Mouse (Mus musculus): Measurements from ENCODE around the gene Cpvl.

Gene Cpvl

DNA sequence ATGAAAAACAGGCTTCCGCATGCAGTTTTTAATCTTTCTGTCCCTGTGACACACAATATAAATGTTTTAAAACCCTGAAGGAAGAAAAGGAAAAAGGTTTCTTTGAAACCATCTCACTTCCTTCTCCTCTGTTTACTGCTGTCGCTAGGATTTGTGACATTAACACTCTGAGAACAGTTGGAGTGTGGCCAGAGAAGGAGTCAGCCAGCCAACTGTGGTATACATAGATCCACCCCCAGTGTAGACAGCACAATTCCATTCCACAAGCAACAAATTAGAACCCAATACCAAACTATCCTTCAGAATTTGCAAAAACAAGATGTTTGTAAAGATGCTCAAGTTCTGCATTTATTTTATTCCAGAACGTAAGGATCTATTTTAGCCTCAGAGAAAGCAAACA lies 6.7 kb downstream of the Cpvl start:
- DNase-seq: no peak

- DNase-seq: no peak
These were observed 9.4 kb downstream of the Cpvl start for GRCm38 (mm10) chr6:53969081-53969480.

- no peak for DNase-seq
These were observed 9.9 kb downstream of the Cpvl start for GRCm38 (mm10) chr6:53968550-53968949.

GRCm38 (mm10) chr6:53966595-53966994 lies 11.9 kb downstream of the Cpvl start:
- DNase-seq: no peak

DNA sequence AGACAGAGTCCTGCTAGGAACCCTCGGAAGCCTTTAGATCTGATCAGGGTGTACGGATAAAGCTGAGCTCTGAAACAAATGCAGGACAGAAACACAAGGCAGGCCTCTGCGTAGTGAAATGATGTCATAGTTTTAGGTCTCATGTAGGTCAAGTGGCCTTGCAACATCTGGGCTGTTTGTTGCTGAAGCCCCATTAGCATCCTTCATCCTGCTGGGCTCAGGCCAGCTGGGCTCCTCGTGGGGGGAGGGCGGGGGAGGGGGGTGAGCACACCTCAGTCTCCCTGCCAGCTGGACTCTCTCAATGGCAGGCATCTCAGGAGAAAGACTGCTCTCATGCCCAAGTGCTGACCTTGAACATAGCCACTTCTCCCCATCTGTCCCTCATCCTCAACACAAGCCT lies 12.6 kb downstream of the Cpvl start:
- DNase-seq: no peak

GRCm38 (mm10) chr6:53963906-53964496 lies 14.5 kb downstream of the Cpvl start:
- no peak for DNase-seq

- DNase-seq: no peak
These were observed 16.5 kb downstream of the Cpvl start for GRCm38 (mm10) chr6:53962006-53962405.

DNA sequence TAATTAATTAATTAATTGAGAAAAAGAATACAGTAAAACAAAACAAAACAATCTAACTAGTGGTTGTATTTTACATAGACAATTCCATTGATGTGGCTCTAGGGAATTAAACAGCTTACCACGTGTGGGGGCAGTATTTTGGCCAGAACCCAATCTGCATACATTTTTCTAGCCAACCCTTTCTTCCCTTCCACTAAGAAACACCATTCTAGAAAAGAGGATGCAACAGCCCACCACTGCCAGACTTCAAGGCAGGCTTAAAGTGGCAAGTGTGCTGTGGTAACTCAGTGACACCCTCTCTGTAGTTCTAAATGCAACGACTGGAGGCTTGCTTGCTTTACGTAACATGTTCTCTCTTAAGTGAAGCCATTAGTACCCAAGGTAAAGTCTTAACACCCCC lies 18.6 kb downstream of the Cpvl start:
- no peak for DNase-seq

- DNase-seq: peak; percentile 51
These were observed 20.1 kb downstream of the Cpvl start for GRCm38 (mm10) chr6:53958321-53958720.

DNA sequence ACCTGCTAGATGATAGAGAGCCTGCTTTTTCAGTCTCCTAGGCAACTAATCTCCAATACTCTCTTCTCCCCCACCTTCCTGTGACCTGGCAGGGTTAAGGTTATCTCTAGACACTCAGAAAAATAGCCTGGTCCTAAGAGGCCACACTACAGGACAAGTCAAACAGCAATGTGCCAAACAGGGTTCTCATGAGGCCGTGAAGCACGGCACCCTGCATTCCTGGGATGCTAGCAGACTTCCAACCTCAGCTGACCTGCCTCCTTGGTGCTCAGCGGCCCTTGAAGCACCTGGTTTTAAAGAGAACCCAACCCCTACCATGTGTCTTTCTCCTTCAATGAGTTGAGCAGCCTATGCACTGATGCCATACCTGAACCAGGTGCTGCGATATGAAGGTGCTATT lies 22.0 kb downstream of the Cpvl start:
- no peak for DNase-seq

DNA sequence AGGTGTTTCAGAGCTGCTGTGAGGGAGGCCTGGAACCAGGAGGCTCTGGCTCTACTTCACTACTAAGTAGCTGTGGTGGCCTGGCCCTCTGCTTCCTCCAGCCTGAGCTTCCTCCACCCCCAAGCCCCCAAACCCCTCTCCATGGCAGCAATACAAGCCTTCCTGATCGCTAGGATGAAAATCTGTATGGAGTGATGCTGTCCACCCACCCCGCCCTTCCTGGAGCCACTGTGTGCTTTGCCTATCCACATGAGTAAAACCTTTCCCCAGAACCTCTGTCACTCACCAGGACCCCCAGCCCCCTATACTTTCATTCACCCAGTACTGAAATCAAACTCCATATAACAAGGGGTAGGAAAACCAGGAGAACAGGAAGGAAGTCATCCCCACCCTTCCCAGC lies 22.6 kb downstream of the Cpvl start:
- no peak for DNase-seq

DNA sequence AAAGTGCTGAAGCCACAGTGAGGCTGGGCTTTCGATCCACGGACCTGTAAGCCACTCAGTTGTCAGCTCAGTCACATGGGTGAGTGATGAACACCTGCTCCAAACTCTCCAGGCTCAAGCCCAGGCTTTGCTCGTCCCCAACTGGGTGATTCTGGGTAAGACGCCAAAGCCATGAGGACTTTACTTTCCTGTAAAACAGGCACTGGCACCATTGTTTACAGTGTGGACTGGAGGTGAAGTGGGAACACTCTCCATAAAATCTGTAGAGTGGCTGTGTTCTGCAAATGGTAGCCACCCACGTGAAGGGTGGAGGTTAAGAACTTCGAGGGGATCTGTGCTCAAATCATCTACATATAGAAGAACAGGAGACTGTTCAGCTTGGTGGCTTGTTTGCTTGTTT lies 23.2 kb downstream of the Cpvl start:
- DNase-seq: no peak

GRCm38 (mm10) chr6:53954106-53954505 lies 24.4 kb downstream of the Cpvl start:
- DNase-seq: peak; percentile 57

- no peak for DNase-seq
These were observed 25.1 kb downstream of the Cpvl start for GRCm38 (mm10) chr6:53953348-53953747.

DNA sequence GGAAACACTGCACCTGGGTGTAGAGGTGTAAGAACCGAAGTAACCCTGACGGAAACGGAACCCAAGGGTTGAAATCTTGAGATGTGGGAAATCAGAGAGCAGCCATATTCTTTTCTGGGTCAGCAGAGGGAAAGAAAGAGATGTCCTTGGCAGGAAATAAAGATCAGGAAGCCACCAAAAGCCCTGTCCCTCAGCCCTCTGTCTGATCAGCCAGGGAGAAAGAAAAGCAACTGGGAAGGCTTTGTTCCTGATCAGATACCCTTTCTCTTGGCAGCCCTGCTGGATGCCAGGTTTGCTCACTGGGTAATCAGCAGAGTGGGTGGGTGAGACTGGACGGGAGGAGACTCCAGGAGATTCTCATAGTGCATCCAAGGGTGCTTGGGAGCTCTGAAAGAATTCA lies 27.1 kb downstream of the Cpvl start:
- DNase-seq: no peak

- no peak for DNase-seq
These were observed 27.6 kb downstream of the Cpvl start for GRCm38 (mm10) chr6:53950876-53951275.

DNA sequence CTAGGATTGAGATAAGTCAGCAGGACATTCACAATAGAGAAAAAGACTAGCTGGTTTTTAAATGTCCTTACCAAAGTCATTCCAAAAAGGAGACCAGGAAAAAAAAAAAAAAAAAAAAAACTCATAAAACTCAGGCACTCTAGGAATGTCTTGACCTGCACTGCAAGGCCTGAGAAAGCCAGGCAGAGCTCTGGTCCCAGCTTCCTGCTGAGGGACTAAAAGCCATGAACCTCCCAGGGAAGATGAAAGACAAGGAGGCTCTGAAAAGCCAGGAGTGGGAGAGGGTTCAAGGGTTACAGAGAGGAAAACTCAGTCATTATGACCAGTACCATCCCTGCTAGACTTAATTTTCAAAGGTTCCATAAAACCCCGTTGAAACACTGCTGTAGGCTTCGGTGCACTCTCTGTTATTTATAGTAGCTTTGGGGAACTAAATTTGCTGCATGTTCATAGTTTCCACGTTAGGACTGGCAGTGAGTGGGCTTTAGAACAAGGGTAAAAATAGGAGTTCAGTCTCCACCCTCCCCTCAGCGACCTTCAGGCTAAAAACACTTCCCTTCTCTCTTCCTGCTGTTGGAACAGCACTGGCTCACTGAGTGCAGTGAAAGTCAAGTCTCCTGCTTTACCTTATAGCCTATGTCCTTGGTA lies 30.0 kb downstream of the Cpvl start:
- DNase-seq: no peak

GRCm38 (mm10) chr6:53944887-53945286 lies 33.6 kb downstream of the Cpvl start:
- no peak for DNase-seq

DNA sequence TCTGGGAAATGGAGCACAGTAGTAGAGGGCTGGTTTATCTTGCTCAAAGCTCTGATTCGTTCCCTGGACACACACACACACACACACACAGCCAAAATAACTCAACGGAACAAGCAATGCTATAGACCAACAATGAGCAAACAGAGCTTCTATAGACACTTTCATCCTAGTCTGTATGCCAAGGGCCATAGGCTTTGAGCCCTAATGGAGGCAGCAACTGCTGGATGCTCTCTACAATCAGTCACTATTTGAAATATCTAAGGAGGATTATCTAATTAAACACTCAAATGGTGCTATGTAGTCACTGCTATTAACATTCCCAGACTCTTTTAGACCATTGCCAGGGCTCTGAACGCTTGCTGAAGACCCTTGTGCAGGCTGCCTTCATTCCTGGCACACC lies 34.1 kb downstream of the Cpvl start:
- no peak for DNase-seq

DNA sequence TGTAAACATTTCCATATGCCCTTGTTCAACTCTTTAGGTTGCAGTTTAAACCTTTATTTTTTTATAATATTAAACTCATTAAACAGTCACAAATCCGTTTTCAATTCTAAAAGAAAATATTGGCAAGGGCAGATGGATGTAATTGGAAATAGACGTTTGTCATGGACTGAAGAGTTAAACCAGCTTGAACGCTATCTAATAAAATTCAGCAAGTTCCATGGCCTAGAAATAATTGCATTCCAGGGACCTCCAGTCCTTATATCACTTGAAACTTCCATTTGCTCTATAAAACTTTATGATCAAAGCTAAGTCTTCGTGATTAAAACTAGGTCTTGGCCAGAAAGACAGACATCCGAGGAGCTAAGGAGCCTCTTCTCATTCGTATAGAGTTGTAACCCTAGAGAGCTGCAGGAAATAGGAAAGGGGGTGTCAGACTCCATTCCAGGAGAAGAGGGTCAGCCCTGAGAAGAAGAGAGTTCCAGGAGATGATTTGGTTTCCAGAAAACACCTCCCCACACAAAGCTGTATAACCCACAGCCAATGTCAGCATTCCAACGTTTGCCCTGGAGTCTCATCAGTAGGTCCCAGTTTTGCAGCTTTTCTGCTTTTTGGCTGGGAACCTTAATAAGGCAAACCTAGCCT lies 36.2 kb downstream of the Cpvl start:
- no peak for DNase-seq

DNA sequence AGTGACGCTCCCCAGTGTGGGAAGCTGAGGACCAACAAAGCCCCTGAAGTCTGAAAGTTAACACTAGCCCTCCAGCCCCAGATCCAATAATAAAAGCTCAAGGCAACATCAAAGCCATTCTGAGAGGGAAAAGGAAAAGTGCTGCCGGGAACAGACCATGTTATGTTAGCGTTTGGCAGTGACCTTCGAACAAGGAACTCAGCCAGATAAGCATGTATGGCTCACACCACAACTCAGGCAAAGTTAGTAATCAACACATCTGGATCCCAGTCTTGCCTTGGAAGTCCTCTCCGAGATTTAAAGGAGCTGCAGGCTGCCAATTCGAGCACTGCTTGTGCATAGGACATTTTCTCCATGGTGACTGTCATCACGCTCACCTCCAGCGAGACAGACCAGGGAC lies 38.7 kb downstream of the Cpvl start:
- DNase-seq: no peak

DNA sequence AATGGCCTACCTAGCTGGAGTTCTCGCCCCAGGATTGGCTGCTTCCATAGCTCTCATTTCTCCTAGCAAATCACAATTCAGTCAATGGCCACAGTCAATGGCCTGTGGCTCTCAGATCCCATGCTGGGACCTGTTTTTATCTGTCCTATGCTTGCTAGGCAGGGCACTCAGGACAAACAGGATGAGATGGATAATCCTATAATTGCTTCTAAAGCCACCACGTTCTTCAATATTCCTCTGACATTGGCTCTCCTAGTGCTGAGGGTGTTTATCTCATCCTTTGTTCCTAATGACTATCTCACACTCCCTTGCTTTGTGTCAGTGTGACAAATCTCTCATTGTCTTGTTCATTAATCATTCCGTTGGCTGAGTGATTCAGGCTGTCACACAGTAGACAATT lies 39.5 kb downstream of the Cpvl start:
- no peak for DNase-seq

- DNase-seq: no peak
These were observed 41.0 kb downstream of the Cpvl start for GRCm38 (mm10) chr6:53937143-53938134.

Measured in layer of hippocampus, adult 9-11 months (tissue).